Mouse (Mus musculus) embryo, embryonic 11 days (tissue): ENCODE measurements around the gene Hoxd3.

ENCODE experiments used
- DNase-seq: peaks from one replicate; pipeline ENCODE4 v3.0.0-alpha.2; 2015

Gene Hoxd3

DNA sequence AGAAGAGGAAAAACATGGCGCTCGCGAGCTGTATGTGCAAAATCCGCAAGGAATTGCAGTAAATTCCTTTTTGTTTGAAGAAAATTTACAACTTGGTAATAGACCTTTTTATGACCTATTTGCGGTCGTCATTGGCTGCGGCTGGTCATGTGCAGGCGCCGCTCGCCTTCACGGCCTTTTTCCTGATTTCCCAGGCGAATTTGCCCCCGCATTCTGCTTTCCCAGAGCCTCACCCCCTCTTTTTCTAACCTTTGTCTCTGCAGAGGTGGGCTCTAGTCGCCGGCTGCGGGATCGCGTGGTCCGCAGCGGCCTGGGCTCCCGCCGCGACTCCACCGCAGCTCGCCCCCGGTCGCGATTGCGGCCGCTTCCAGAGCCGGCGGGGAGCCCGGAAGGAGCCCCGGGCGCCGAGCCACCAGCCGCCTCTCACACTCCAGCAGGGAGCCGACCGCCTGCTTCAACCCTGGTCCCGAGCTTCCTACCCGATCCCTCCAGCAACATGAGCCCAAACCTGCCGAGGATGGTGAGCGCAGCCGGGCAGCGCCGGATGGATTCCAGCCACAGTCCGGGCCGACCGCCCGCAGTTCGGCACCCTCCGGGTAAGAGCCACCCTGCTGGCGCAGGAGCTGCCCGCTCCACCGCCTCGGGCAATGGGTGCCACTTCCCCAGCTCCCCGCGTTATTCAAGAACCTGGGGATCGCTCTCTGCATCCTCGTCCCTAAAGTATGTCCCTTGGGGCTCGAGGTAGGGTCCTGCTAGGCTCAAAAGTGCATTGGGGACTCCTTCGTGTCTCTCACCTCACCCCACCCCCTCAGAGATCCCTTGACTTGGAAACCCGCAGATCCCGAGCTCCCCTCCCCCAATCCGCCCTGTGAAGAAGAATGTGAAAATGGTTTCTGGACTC, at the start of gene Hoxd3, which contains the start of gene Hoxd4:
Gene Hoxd3, plus strand, starts transcription at position 207 of the 901 bp plus-strand sequence.
Gene Hoxd4, plus strand, starts transcription at position 209 of the 901 bp plus-strand sequence.
- DNase-seq = peak; percentile 82

GRCm38 (mm10) chr2:74663291-74663925, 48.3 kb upstream of the Hoxd3 start:
- DNase-seq = peak; percentile 85

DNA sequence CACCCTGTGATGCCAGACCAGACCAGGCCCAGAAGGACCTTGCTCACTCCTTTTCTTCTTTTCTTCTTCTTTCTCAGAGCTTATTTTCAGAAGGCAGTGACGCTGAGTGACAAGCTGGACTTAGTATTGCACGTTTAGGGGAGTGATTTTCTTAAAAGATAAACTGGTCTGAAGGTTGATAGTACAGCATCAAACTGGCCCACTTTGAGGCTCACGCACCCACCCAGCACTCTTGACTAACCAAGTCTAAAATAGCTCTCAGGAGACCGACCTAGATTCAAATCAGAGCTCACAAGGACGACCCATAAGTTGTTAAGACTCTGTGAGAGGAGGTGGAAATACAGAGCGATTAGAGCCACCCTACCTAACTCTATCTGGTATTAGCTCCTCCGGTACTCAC, 45.3 kb upstream of the Hoxd3 start:
- DNase-seq = no peak

- DNase-seq = no peak
Observed at GRCm38 (mm10) chr2:74667191-74667841, 44.4 kb upstream of the Hoxd3 start.

- DNase-seq = no peak
Observed at GRCm38 (mm10) chr2:74667842-74668357, 43.8 kb upstream of the Hoxd3 start, which contains the start of gene Hoxd13. Hoxd13 (plus strand) TSS chr2:74668310.

DNA sequence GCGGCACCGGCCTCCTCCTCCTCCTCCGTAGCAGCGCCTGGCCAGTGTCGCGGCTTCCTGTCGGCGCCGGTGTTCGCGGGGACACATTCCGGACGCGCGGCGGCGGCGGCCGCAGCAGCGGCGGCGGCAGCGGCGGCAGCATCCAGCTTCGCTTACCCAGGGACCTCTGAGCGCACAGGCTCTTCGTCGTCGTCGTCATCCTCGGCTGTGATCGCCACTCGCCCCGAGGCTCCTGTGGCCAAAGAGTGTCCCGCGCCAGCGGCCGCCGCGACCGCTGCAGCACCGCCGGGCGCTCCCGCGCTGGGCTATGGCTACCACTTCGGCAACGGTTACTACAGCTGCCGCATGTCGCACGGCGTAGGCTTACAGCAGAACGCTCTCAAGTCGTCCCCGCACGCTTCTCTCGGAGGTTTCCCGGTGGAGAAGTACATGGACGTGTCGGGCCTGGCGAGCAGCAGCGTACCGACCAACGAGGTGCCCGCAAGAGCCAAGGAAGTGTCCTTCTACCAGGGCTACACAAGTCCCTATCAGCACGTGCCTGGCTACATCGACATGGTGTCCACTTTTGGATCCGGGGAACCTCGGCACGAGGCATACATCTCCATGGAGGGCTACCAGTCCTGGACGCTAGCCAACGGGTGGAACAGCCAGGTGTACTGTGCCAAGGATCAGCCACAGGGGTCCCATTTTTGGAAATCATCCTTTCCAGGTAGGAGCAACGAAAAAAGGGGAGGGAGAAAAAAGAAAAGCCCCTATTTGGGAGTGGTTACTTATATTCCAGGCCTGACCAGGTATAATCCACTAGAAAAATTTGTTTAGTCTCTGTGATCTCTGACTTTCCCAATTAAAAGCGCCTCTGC, 43.1 kb upstream of the Hoxd3 start:
- peak; percentile 72 for DNase-seq

- DNase-seq = no peak
Observed at GRCm38 (mm10) chr2:74669230-74669578, 42.5 kb upstream of the Hoxd3 start.

GRCm38 (mm10) chr2:74669650-74670235, 42.0 kb upstream of the Hoxd3 start:
- DNase-seq = no peak

GRCm38 (mm10) chr2:74670632-74671188, 41.0 kb upstream of the Hoxd3 start:
- no peak for DNase-seq

DNA sequence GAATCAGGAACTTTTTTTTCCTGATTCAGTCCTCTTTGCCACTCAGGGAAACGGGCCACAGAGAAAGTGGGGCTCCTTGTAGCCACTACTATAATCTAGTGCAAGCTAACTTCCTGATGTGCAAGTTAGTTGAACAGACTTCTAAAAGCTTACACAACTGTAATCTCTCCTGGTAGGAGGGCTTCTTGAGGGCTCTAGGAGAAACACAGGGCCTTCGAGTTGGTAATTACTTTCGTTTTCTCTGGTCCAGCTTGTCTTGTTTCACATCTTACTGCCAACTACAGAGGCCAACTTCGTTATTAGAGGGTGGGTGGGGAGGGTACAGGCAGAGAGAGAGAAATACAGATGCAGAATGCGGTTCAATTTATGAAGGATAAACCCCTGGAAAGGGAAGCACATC, 39.9 kb upstream of the Hoxd3 start:
- DNase-seq = no peak

DNA sequence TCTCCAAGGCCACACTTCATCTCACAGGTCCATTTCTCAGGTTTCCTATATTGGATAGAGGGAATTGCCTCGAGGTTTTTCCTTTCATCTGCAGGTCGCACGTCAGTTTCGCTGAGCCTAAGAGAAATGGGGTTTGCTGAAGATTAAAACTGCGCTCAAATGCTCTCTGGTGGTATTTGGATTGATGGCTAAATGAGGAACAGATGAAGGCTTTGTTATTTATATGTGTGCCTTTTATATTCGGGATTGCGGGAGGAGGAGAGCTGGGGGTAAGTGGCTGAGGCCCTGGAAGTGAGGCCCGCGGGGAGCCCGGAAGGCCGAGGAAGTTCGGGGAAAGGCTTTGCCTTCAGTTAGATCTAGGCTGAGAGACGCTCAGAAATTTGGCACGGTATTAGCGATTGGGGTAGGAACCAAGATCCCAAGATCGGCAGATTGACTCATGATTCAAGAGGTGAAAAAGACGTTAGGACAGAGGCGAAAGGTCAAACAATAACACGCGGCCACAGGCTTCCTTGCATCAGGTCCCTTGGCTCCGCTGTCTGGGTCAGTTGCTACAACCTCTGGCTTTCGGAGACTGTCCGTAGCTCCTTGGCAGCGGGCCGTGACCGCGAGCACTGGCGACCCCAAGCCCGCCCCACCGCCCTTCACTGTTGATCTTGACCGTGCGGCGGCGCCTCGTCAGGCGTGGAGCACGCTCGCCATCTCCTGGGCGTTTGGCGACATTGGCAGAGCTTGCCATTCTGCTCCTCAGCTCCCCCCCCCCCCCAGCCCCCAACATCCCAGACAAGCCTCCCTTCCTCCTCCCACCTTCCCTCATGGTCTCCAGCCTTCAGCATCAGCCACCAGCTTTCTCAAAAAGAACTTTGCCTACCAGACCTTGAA, 39.0 kb upstream of the Hoxd3 start:
- peak; percentile 90 for DNase-seq

- no peak for DNase-seq
Observed at GRCm38 (mm10) chr2:74673835-74674425, 37.8 kb upstream of the Hoxd3 start.

DNA sequence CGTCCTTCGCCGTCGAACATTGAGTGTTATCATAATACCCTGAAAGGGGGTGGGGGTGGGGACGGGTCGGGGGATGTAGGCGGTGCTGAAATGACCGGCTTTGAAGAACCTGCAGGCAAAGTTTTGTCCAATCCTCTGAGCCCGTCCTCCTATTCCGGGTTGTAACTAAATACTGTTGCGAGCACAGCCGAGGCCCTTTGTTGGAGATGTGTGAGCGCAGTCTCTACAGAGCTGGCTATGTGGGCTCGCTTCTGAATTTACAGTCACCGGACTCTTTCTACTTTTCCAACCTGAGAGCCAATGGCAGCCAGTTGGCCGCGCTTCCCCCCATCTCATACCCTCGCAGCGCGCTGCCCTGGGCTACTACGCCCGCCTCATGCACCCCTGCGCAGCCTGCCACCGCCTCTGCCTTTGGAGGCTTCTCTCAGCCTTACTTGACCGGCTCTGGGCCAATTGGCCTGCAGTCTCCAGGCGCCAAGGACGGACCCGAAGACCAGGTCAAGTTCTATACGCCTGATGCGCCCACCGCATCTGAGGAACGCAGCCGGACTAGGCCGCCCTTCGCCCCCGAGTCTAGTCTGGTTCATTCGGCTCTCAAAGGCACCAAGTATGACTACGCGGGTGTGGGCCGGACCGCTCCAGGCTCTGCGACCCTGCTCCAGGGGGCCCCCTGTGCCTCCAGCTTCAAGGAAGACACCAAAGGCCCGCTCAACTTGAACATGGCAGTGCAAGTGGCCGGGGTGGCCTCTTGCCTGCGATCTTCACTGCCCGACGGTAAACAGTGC, 36.7 kb upstream of the Hoxd3 start, which contains the start of gene Hoxd12:
Gene Hoxd12, plus strand, starts transcription at position 133 of the 785 bp plus-strand sequence.
- no peak for DNase-seq

DNA sequence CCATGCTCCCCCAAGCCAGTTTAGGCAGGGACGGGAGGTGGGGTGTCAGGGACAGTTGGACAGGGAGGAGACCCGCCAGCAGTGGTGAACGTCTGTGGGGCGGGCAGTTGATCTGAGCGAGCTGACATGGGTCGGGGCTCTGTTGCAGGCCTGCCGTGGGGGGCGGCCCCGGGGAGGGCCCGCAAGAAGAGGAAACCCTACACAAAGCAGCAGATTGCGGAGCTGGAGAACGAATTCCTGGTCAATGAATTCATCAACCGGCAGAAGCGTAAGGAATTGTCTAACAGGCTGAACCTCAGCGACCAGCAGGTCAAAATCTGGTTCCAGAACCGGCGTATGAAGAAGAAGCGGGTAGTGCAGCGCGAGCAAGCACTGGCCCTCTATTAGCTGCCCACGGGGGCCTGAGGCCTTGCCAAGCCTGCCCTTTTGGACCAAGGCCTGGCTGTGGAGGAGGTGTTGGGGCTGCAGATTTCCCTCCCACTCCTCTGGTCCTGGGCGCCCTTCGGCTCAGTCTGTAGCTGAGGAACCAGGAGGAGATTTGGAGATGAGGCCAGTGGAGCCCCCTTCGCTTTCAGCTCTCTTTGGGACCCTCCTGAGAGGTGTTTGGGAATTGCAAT, 36.0 kb upstream of the Hoxd3 start:
- no peak for DNase-seq

GRCm38 (mm10) chr2:74676376-74677052, 35.2 kb upstream of the Hoxd3 start:
- no peak for DNase-seq

DNA sequence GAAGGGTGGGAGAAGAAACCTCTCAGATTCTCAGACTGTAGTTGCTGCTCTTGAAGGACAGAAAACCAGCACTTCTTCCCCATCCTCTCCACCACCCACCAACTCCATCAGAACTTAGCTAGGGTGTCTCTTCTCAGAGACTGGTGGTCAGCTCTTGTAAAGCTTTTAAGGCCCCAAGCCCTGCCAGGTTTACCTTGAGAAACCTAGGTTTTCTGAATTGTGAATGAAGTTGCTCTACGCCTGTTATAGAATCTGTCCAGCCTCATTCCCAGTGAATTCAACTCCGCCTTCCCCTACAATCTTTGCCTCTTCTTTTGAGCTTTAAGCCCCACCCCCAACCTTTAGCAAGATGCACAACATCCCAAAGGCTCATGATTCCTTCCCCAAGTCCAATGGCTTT, 34.6 kb upstream of the Hoxd3 start:
- DNase-seq = no peak

- DNase-seq = no peak
Observed at GRCm38 (mm10) chr2:74678891-74679595, 32.7 kb upstream of the Hoxd3 start, which contains the start of gene Hoxd11. Hoxd11 (plus strand) TSS chr2:74679557.
